Mouse (Mus musculus) bone marrow macrophage, adult 2 months (primary cell): ENCODE results near the gene Pcsk2. TPM values are rescaled to one million over a fixed set of nuclear protein-coding genes. Genes with fewer than 3 reads are reported as not detected.

Source experiments
- H3K27ac ChIP-seq: 2 replicates; pipeline ENCODE4 v1.5.1; 2012; ENCODE audit warnings: low read depth, low read length; ENCODE audit not compliant: insufficient read depth
- H3K4me1 ChIP-seq: 2 replicates; pipeline ENCODE4 v1.6.1; 2012; ENCODE audit warnings: low read length; ENCODE audit not compliant: control insufficient read depth, insufficient read depth
- H3K4me3 ChIP-seq: 2 replicates; pipeline ENCODE4 v1.5.1; 2012; ENCODE audit warnings: mild to moderate bottlenecking, low read length, moderate library complexity; ENCODE audit not compliant: insufficient read depth
- CTCF ChIP-seq: IDR thresholded peaks from 2 replicates; pipeline ENCODE4 v1.5.1; 2012; ENCODE audit warnings: low read depth, mild to moderate bottlenecking, low read length, moderate library complexity
- POLR2A ChIP-seq: IDR thresholded peaks from 2 replicates; pipeline ENCODE4 v1.6.1; 2012; ENCODE audit warnings: mild to moderate bottlenecking, low read depth, low read length, borderline replicate concordance
- polyA plus RNA-seq: library from polyadenylated mRNA; stranded (reverse); fragments of >200 nt; gene quantifications from 2 replicates; pipeline ENCODE4 v1.2.4, GENCODE M21; 2012; ENCODE audit not compliant: missing spikeins, insufficient read depth, insufficient read length

Pcsk2 gene
- polyA plus RNA-seq, 1 experiment, result not detected

DNA sequence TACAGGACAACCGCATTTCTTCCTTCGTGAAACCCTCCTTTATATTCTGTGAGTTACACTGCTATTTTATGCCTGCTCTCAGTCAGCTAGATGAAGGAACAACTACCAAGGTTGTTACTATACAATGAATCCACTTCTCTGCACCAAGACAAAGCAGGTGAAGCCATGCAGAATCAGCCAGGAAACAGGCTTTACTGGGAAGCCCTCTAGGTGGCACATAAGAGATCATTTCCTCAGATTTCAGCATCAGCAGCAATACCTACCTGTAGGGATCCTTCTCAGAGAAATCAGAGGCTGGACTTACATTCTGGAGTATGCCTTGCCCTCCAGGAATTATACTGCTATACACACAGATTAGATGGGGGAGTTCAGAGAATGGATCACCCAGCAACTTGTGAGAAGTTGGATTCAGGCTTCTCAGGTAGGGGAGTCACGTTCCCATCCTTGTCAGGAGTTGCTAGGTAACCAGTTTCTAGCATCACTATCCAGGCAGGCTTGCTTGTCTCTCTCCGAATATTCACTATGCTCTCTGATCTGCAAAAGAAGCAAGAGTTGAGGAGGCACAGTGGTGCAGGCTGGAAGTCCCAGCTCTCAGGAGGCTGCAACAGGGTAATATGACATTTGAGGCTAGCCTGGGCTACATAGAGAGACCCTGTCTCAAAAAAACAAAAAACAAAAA is 250.5 kb downstream of the Pcsk2 start:
- TF ChIP-seq POLR2A (no peak), CTCF (no peak)
- Histone ChIP-seq H3K27ac (no peak overlapping the region), H3K4me1 (no peaks in the 10 kb centered on the region), H3K4me3 (no peak overlapping the region)

DNA sequence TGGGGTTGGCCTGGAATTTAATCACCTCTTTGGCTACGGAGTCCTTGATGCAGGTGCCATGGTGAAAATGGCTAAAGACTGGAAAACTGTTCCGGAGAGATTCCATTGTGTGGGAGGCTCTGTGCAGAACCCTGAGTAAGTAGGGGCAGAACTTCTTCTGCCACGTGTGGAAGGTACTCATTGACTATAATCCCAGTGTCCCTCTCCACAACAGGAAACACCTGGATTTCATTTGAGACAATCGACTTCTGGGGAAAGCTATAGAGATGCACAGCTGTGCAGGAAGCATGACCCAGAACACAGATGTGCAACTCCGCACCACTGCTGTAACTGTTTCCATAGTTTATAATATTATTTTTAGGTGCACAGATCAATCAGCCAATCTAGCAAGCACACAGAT is 255.1 kb downstream of the Pcsk2 start:
- no peak for TF ChIP-seq POLR2A
- no peak for TF ChIP-seq CTCF
- H3K4me1 ChIP-seq, result no peaks in the 10 kb centered on the region
- no peak overlapping the region for H3K27ac ChIP-seq
- no peak overlapping the region for H3K4me3 ChIP-seq

DNA sequence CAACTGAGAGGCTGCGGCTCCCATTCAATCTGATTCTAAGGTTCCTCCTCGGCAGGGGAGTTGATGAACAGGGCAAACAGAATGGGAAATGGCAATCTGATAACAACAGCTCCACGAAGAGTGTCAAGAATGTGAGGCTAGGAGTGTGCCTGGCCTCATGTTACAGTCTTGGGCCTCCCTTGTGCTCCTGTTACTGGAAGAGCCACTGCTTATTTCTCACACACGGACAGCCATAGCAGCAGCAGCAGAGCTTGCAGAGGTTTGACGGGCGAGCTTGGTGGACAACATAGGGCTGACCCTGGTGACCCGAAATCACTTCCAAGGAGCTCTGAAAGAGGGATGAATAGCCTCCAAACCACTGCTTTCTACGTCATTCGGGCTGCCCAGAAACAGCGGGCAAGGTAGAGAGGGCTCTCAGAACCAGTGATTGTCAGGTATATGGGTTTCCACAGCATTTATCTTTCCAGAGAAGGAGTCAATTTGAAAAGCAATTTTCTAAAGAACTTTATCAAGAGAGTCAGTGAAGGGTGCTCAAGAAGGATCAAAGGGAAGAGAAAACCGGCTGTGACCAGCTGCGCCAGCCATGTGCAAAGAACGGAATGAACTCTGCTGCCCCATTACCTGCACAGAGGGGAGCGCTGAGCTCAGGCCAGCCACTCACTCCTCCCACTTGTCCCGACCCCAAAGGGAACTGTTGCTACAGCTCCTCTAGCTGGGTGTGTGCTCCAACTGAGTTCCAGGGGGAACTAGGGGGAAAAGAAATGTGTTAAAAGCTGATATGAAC is 260.4 kb downstream of the Pcsk2 start:
- H3K27ac ChIP-seq, result no peak overlapping the region
- H3K4me1 ChIP-seq, result no peaks in the 10 kb centered on the region
- no peak for TF ChIP-seq POLR2A
- no peak for TF ChIP-seq CTCF
- no peak overlapping the region for H3K4me3 ChIP-seq

DNA sequence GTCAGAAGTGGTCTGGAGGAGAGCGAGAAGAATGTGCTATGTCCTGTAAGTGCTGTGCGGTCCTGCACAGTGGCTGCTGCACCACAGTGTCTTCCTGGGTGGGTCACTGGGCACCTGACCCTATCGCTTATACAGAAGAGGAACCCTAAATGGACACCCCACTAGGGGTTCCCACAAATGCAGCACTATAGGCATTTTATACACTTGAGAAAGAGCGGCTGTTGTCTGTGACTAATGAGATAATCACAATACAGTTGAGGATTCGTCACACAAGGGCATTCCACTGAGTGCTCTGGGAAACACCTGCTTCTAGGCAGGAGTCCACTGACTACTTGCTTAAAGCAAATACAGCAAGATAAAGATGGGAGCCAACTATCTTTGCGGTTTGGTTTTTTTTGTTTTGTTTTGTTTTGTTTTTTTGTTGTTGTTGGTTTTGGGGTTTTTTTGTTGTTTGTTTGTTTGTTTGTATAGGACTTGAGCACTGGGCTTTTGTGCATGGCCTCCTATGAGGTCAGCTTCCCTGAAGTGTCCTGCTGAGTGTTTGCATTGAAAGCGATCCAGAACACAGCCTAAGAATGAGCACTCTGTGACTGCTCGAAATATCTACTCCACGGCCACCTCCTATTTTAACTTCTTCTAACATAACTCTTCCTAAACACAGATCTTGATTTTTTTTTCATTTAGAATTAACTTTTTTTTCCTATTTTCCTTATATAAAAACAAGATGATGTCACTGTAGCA is 261.1 kb downstream of the Pcsk2 start:
- TF ChIP-seq POLR2A (no peak), CTCF (no peak)
- Histone ChIP-seq H3K4me1 (no peaks in the 10 kb centered on the region), H3K4me3 (no peak overlapping the region), H3K27ac (no peak overlapping the region)

DNA sequence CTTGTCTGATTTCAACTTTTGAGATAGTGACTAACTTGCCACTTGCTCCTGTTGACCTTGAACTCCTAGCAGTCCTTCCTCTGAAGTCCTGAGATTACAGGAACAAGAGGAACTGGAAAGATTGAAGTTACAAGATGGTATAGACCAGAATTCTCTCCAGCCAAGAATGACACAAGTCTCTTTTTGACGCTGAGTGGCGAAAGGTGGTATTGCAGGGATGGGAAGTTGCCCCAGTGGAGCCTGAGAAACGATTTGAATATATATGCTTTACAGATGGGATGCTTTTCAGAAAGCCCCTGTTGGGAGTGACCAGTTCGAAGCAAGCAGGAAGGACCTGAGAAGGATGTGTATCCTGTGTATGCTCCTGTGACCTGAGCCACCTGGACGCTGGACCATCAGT is 262.8 kb downstream of the Pcsk2 start:
- H3K4me1 ChIP-seq, result no peaks in the 10 kb centered on the region
- H3K4me3 ChIP-seq, result no peak overlapping the region
- H3K27ac ChIP-seq, result no peak overlapping the region
- TF ChIP-seq POLR2A (no peak), CTCF (no peak)

DNA sequence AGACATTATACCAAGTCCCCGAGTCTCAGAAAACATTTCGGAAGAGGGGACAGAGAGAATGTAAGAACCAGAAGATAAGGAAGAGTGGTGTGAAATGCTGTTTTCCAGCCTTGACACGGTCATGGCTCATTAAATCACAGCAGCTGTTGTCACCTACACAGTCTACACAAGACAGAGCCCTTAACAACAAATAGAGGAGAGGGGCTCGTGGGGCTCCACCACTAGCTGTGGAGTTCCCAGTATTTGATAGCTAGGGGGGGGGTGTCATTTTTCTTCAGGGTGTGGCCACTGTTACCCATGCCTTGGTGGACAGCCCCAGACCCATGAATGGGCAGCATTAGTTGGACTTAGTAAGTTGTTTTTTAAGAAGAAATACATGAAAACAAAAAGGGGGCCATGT is 266.3 kb downstream of the Pcsk2 start:
- H3K4me3 ChIP-seq, result no peak overlapping the region
- no peak for TF ChIP-seq POLR2A
- TF ChIP-seq CTCF, result no peak
- no peak overlapping the region for H3K27ac ChIP-seq
- H3K4me1 ChIP-seq, result no peaks in the 10 kb centered on the region

DNA sequence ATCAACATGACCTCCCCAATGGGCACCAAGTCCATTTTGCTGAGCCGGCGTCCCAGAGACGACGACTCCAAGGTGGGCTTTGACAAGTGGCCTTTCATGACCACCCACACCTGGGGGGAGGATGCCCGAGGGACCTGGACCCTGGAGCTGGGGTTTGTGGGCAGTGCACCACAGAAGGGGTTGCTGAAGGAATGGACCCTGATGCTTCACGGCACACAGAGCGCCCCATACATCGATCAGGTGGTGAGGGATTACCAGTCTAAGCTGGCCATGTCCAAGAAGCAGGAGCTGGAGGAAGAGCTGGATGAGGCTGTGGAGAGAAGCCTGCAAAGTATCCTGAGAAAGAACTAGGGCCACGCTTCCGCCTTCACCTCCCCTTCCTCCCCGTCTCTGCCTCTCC is 267.5 kb downstream of the Pcsk2 start:
- no peak overlapping the region for H3K27ac ChIP-seq
- TF ChIP-seq POLR2A, result no peak
- TF ChIP-seq CTCF, result no peak
- no peaks in the 10 kb centered on the region for H3K4me1 ChIP-seq
- H3K4me3 ChIP-seq, result no peak overlapping the region

DNA sequence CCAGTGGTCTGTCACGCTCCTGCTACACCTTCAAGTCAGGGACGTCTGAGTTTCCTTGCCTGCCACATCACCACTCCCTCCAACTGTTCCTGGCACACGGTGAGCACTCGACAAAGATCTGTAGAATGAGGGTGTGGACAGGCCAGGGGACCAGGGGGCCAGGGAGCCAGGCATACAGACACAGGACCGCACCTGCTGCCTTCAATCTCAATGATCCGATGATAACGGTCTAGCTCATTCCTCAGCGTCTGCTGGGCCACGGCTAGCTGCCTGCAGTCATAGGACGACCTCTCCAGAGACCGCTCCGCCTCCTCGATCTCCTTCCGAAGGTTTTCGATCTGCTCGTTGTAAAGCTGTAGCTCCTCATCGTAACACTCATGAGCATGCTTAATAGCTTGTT is 285.7 kb downstream of the Pcsk2 start:
- Histone ChIP-seq H3K4me1 (peaks cover 11% of the 10 kb centered on the region), H3K27ac (no peak overlapping the region), H3K4me3 (no peak overlapping the region)
- no peak for TF ChIP-seq POLR2A
- no peak for TF ChIP-seq CTCF

DNA sequence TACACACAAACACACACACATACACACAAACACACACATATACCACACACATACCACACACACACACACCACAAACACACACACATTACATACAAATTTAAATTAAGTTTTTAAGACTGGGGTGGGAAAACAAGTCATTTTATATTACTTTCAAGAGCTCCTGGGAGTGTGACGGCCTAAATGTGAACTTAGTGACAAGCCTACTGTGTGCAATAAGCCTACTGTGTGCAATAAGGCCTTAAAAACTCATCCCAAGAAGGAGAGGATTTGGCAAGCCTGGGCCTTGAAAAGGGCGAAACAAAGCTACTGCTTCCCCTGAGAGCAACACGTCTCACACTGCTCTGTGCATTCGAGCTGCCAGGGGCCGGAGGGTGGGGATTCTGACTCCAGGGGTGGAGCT is 286.8 kb downstream of the Pcsk2 start:
- no peak for TF ChIP-seq POLR2A
- TF ChIP-seq CTCF, result no peak
- Histone ChIP-seq H3K4me3 (no peak overlapping the region), H3K4me1 (peaks cover 14% of the 10 kb centered on the region), H3K27ac (no peak overlapping the region)

DNA sequence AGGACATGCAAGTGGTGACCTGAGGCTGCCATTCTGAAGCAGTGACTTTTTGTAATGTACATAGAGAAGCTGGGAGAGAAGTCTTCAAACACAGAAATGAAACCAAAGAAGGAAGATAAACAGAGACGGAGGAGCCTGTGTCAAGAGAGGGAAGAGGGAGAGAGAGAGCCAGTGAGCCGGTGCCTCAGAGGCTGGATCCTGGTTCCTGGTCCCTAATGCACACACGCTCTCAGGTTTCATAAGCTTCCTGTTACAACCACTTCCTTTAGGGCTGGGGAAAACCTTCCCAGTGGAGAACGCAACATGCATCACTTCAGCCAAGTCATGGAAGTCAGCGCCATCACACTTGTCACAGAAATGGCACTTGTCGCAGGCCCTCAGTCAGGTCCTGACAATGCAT is 288.1 kb downstream of the Pcsk2 start:
- H3K27ac ChIP-seq, result 0 out of 2 replicates have a peak overlapping the region, but pooled peaks have one; percentile 7
- H3K4me3 ChIP-seq, result no peak overlapping the region
- TF ChIP-seq POLR2A (no peak), CTCF (no peak)
- peaks cover 16% of the 10 kb centered on the region for H3K4me1 ChIP-seq
